Mouse (Mus musculus): ENCODE measurements around the gene Mrpl21.

DNA sequence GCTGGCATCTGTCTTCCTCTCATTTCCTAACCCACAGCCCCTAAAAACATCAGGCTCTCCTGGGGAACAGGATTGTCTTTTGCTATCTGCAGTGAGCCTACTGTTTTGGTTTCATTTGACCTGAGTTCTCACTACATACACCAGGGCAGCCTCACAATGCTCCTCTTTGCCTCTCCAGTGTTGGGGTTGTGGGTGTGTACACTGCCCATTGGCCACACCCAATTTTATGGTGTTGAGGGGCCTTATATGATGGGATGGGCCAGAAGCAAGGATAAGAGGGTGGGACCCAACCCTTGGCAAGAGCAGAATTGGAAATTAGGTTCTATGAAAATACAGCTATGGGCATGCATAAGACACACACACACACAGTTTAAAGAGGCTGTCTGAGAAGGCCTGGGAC, 14.3 kb downstream of the Mrpl21 start:
- TF ChIP-seq CTCF (IDR thresholded peaks at IDR 0.05; ENCODE audit: control insufficient read depth, insufficient read depth, low read length), result no peak
- TF ChIP-seq POLR2A (IDR thresholded peaks at IDR 0.05; ENCODE audit: borderline replicate concordance, control insufficient read depth, low read depth, low read length), result no peak

Measured in bone marrow, adult 2 months (tissue).